Mouse (Mus musculus) testis, adult 2 months (tissue): ENCODE data around the gene Sox5. TPM values are rescaled to one million over a fixed set of nuclear protein-coding genes. Genes with fewer than 3 reads are reported as not detected.

ENCODE experiments used
- H3K27ac ChIP-seq: fragments of 200-500 bp; 2 replicates; pipeline ENCODE4 v1.5.1; 2012; ENCODE audit warnings: low read depth, low read length; ENCODE audit not compliant: control insufficient read depth, insufficient read depth
- H3K27me3 ChIP-seq: fragments of 200-500 bp; 2 replicates; pipeline ENCODE4 v1.6.1; 2012; ENCODE audit warnings: mild to moderate bottlenecking, low read length, moderate library complexity; ENCODE audit not compliant: control insufficient read depth, insufficient read depth
- H3K36me3 ChIP-seq: fragments of 200-500 bp; 2 replicates; pipeline ENCODE4 v1.6.1; 2012; ENCODE audit warnings: mild to moderate bottlenecking, low read length; ENCODE audit not compliant: control insufficient read depth, insufficient read depth
- H3K4me1 ChIP-seq: fragments of 200-500 bp; 2 replicates; pipeline ENCODE4 v1.6.1; 2012; ENCODE audit warnings: low read length; ENCODE audit not compliant: control insufficient read depth, insufficient read depth
- H3K4me3 ChIP-seq: fragments of 200-500 bp; 2 replicates; pipeline ENCODE4 v1.5.1; 2012; ENCODE audit warnings: low read depth, mild to moderate bottlenecking, low read length, moderate library complexity, mixed read lengths; ENCODE audit not compliant: control insufficient read depth
- CTCF ChIP-seq: fragments of 200-500 bp; IDR thresholded peaks from 2 replicates; pipeline ENCODE4 v1.5.1; 2012; ENCODE audit warnings: low read depth, mild to moderate bottlenecking, inconsistent platforms, low read length, moderate library complexity; ENCODE audit not compliant: control insufficient read depth, insufficient read depth, insufficient replicate concordance
- POLR2A ChIP-seq: fragments of 200-500 bp; IDR thresholded peaks from 2 replicates; pipeline ENCODE4 v1.6.1; 2012; ENCODE audit warnings: low read depth, mild to moderate bottlenecking, inconsistent platforms, low read length, moderate library complexity; ENCODE audit not compliant: control insufficient read depth
- polyA plus RNA-seq: library from polyadenylated mRNA; depleted of rRNA; stranded (reverse); fragments of >200 nt; gene quantifications from 2 replicates; pipeline ENCODE4 v1.2.3, GENCODE M21; 2012

Sox5 gene
- polyA plus RNA-seq, 1 experiment = 148 TPM

DNA sequence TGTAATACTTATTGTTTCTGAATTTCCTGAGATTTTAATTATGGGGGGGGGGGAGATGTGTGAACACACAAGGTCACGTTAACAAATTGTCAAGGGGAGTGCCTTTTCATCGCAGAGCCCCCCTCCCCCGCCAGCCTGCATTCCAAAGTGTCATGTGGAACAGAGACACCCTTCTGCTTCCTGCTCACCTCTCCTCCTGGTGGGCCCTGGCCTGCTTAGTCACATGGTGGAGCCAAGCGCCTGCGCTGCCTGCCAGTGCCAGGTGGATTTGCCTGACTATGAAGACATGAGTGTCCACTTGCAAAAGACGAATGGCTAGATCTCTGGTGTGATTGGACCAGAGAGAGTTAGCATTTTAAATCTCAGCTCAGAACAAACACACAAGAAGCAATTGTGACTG is 462.1 kb downstream of the Sox5 start:
- H3K4me1 ChIP-seq = no peaks in the 10 kb centered on the region
- no peak overlapping the region for H3K4me3 ChIP-seq
- H3K36me3 ChIP-seq = no peaks in the 10 kb centered on the region
- no peak for TF ChIP-seq POLR2A
- no peak for TF ChIP-seq CTCF
- no peaks in the 10 kb centered on the region for H3K27me3 ChIP-seq
- no peak overlapping the region for H3K27ac ChIP-seq

DNA sequence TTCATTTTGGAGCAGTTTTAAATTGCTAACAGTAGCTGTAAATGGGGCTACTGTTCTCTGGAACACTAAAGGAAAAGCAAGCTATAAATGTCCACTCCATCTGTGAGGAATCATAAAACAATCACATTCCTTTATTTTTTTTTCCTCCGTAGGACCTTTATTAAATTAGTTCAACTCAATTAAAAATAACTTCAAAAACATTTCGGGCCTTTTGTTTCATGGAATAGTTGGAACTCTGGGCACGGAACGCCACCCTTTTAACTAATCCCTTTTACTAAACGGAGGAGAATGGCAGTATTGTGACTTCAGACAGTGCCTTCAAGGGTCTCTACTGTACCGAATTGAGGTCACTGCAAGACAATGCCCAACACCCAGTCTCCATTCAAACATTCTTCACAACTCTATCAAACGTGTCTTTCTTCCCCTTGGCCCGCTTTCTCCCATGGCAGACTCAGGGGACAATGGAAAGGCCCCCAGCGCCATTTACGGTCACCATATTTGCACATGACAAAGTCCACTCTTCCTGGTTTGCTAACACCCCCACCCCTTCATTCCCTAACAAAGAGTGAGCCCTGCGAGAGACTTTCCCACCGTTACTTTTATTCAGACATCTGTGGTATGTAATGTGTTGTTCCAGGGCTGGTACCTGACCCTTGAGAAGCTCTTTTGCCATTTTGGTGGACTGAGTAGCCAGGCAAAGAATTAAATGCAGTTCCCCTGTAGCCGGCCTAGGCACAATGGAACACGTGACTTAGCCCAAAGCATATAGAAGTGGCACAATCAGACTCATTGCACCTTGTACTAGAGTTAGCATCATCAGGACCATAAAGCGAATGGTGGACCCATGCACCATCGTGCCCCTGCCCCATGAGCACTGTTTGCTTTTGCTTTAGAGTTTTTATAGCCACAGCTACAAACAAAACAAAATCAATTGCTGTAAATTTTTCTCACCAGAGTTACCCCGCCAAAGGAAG is 468.7 kb downstream of the Sox5 start:
- Histone ChIP-seq H3K27ac (no peak overlapping the region), H3K36me3 (no peaks in the 10 kb centered on the region), H3K27me3 (no peaks in the 10 kb centered on the region), H3K4me3 (no peak overlapping the region), H3K4me1 (no peaks in the 10 kb centered on the region)
- no peak for TF ChIP-seq POLR2A
- TF ChIP-seq CTCF = no peak

DNA sequence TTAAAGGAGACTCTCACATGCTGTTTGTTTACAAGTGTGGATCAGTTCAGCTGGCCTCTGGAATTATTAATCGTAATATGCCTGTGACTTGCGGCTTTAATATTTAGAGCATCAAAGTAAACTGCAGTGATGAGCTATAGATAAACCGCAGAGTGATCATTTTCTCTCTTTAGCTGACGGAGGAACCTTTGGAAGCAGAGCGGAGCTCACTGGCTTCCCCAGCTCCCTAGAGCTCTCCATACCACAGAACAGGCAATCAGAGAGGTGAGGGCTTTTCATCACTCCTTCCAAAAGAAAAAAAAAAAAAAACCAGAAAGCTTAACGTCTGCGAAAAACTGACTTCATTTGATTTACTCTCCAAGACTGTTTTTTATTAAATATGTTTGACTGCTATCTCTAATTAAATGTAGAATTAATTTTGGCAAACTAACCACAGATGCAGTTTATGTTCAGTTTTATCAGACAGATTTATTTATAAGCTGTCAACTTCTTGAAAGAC is 469.4 kb downstream of the Sox5 start:
- no peak overlapping the region for H3K27ac ChIP-seq

DNA sequence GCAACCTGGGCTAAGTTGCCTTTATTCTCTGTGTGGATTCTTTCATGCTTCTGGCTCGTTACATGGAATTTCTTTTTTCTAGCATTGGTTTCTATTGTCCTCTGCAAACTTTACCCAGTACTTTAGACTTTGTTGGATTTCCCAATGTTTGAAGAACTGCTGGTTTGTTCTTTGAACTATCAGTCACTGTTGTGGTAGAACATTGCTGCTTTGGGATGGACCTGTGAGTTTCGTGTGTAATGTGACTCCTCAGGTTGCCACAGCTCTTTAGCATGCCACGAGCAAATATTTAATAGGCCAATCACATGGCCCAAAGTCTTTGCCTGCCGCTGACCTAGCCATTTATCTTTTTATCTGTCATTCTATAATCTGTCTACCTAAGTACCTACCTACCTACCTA is 470.0 kb downstream of the Sox5 start:
- no peaks in the 10 kb centered on the region for H3K27me3 ChIP-seq
- TF ChIP-seq CTCF (no peak), POLR2A (no peak)
- no peak overlapping the region for H3K27ac ChIP-seq
- H3K4me1 ChIP-seq = no peaks in the 10 kb centered on the region
- H3K4me3 ChIP-seq = no peak overlapping the region
- H3K36me3 ChIP-seq = no peaks in the 10 kb centered on the region

More for the DNA sequence above, 469.4 kb downstream of the Sox5 start:
- TF ChIP-seq POLR2A (no peak), CTCF (no peak)
- H3K36me3 ChIP-seq = no peaks in the 10 kb centered on the region
- H3K4me1 ChIP-seq = no peaks in the 10 kb centered on the region
- no peaks in the 10 kb centered on the region for H3K27me3 ChIP-seq
- no peak overlapping the region for H3K4me3 ChIP-seq

DNA sequence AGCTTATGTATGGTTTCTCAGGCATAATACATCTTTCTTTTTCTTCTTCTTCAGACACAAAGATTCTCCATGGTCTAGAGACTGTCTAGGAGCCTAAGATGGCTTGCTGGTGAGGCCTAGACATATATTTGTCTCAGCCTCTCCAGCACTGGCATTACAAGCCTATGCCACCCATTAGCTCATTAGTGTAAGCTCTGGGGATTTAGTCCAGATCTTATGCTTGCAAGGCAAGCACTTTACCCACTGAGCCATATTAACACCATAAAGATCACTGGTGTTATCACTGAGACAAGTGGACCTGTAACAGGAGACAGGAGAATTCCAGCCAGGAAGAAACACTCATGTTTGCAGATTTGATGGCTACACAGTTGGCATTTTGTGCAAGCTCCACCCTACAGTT is 472.6 kb downstream of the Sox5 start:
- TF ChIP-seq POLR2A (no peak), CTCF (no peak)
- Histone ChIP-seq H3K27ac (no peak overlapping the region), H3K4me1 (no peaks in the 10 kb centered on the region), H3K36me3 (no peaks in the 10 kb centered on the region), H3K4me3 (no peak overlapping the region), H3K27me3 (no peaks in the 10 kb centered on the region)

DNA sequence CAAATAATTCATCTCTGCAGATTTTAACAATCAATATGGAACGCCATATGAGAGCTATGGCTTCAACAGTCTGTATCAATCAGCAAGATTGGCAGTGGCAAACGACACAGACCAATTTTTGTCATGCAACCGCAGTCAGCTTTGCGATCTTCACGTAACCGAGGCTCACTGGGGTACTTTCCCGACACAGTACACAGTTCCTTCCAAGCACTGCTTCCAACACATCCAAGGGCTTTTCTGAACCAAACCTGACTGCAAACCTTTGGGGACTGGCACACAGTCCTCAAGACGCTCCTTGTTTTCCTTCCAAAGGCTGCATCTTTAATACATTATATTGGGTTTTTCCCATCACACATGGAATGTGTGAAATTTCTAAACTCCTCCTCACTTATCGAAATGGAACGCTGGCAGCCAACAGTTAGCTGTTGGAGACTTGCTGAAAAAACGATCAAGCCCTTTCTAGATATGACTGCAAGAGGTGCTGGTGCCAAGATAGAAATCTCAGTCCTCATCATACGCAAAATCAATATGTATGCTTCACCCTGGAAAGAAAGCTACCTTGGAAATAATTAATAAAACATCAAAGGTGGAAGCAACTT is 474.1 kb downstream of the Sox5 start:
- Histone ChIP-seq H3K4me3 (no peak overlapping the region), H3K27ac (no peak overlapping the region), H3K36me3 (no peaks in the 10 kb centered on the region), H3K4me1 (no peaks in the 10 kb centered on the region), H3K27me3 (no peaks in the 10 kb centered on the region)
- TF ChIP-seq POLR2A (no peak), CTCF (no peak)

DNA sequence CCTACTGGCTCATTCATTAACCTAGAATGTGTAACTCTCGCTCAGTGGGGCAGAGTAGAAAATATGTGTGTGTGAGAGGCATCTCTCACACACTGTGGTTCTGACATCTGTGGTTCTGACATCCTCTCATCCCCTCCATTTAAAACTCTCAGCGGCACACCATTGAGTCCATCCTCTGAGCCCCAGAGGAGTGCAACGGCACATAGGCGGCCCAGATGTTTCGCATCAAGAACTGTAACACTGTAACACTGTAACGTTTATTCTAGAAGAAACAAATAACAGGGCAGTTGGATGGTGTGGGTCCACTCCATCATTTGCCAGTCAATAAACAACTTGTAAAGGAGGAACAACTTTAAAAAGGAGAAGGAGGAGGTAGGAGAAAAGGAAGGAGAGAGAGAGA is 479.0 kb downstream of the Sox5 start:
- H3K27ac ChIP-seq = no peak overlapping the region
- TF ChIP-seq POLR2A = no peak
- TF ChIP-seq CTCF = no peak
- H3K4me1 ChIP-seq = no peaks in the 10 kb centered on the region; the same call in 1 of the 2 replicates
- no peaks in the 10 kb centered on the region for H3K27me3 ChIP-seq
- H3K36me3 ChIP-seq = no peaks in the 10 kb centered on the region
- H3K4me3 ChIP-seq = no peak overlapping the region
